Mouse (Mus musculus): Measurements from ENCODE around the gene Spats2l. TPM values are rescaled to one million over a fixed set of nuclear protein-coding genes. Genes with fewer than 3 reads are reported as not detected.

Gene Spats2l
- 18.4 and 29.3 TPM in 2 replicates for polyA plus RNA-seq (2016; fragmentation: Nextera tagmentation; extraction: Ambion mirVana)

GRCm38 (mm10) chr1:57774001-57774667, at the start of gene Spats2l:
Spats2l (plus strand) TSS chr1:57774162.
- H3K4me3 ChIP-seq, result peak within 1 kb of the TSS; percentile 90
- no peaks in the 10 kb centered on the region for H3K36me3 ChIP-seq
- peaks cover 23% of the 10 kb centered on the region for H3K4me1 ChIP-seq
- H3K9me3 ChIP-seq (replicated peaks), result no peaks in the 10 kb centered on the region
- no peaks in the 10 kb centered on the region for H3K27me3 ChIP-seq (ENCODE audit: low read depth, poor library complexity, severe bottlenecking)
- peak; percentile 74 for DNase-seq (ENCODE audit: low spot score)
- under 1% methylated on average over 22 of the region's 22 CpGs for WGBS
- peak within 1 kb of the TSS; percentile 98 for H3K27ac ChIP-seq

- Histone ChIP-seq H3K4me1 (no peaks in the 10 kb centered on the region), H3K9me3 (replicated peaks) (no peaks in the 10 kb centered on the region), H3K4me3 (no peak overlapping the region), H3K36me3 (no peaks in the 10 kb centered on the region), H3K27ac (no peak overlapping the region), H3K27me3 (ENCODE audit: low read depth, poor library complexity, severe bottlenecking) (no peaks in the 10 kb centered on the region)
- no peak for DNase-seq (ENCODE audit: low spot score)
- 94% methylated on average over 5 of the region's 5 CpGs for WGBS
Measured at GRCm38 (mm10) chr1:57725268-57725667, 48.7 kb upstream of the Spats2l start.

DNA sequence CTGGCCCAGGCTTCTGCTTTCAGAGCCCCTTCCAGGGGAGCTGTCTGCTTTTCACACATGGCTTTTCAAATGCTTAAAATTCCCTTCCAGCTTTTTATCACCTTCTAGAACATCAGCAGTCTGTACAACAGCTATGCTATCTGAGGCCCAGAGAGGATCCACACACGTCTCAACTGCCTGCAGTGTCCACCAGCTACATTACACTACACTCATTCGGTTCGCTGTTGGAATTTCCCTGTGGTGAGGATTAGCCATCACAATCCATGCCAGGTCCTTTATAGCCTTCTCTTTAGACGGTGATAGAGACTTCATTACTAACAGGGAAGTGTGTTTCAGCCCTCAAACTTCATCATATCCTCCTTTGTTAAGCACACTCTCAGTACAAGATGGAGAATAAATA, 38.1 kb upstream of the Spats2l start:
- WGBS, result 63% methylated on average over 4 of the region's 4 CpGs
- Histone ChIP-seq H3K9me3 (replicated peaks) (no peaks in the 10 kb centered on the region), H3K27ac (no peak overlapping the region), H3K27me3 (ENCODE audit: low read depth, poor library complexity, severe bottlenecking) (no peaks in the 10 kb centered on the region), H3K36me3 (no peaks in the 10 kb centered on the region), H3K4me1 (no peaks in the 10 kb centered on the region), H3K4me3 (no peak overlapping the region)
- no peak for DNase-seq (ENCODE audit: low spot score)

- Histone ChIP-seq H3K9me3 (replicated peaks) (no peaks in the 10 kb centered on the region), H3K27me3 (ENCODE audit: low read depth, poor library complexity, severe bottlenecking) (no peaks in the 10 kb centered on the region), H3K4me3 (no peak overlapping the region), H3K36me3 (no peaks in the 10 kb centered on the region), H3K4me1 (0 out of 2 replicates have a peak, but pooled peaks cover 5% of the 10 kb centered on the region), H3K27ac (no peak overlapping the region)
- 91% methylated on average over 8 of the region's 8 CpGs for WGBS
- DNase-seq (ENCODE audit: low spot score), result no peak
Measured at GRCm38 (mm10) chr1:57741740-57742139, 32.2 kb upstream of the Spats2l start.

GRCm38 (mm10) chr1:57742266-57742665, 31.7 kb upstream of the Spats2l start:
- Histone ChIP-seq H3K4me3 (no peak overlapping the region), H3K36me3 (no peaks in the 10 kb centered on the region), H3K27ac (no peak overlapping the region), H3K27me3 (ENCODE audit: low read depth, poor library complexity, severe bottlenecking) (no peaks in the 10 kb centered on the region), H3K9me3 (replicated peaks) (no peaks in the 10 kb centered on the region), H3K4me1 (0 out of 2 replicates have a peak, but pooled peaks cover 5% of the 10 kb centered on the region)
- DNase-seq (ENCODE audit: low spot score), result no peak
- 88% methylated on average over 2 of the region's 2 CpGs for WGBS

- DNase-seq (ENCODE audit: low spot score), result no peak
- Histone ChIP-seq H3K4me3 (no peak overlapping the region), H3K36me3 (no peaks in the 10 kb centered on the region), H3K4me1 (no peaks in the 10 kb centered on the region), H3K27me3 (ENCODE audit: low read depth, poor library complexity, severe bottlenecking) (no peaks in the 10 kb centered on the region), H3K27ac (no peak overlapping the region), H3K9me3 (replicated peaks) (no peaks in the 10 kb centered on the region)
- WGBS, result 87% methylated on average over 3 of the region's 3 CpGs
Measured at GRCm38 (mm10) chr1:57751781-57752180, 22.2 kb upstream of the Spats2l start.

- Histone ChIP-seq H3K36me3 (no peaks in the 10 kb centered on the region), H3K4me1 (no peaks in the 10 kb centered on the region), H3K9me3 (replicated peaks) (no peaks in the 10 kb centered on the region), H3K4me3 (no peak overlapping the region), H3K27ac (no peak overlapping the region), H3K27me3 (ENCODE audit: low read depth, poor library complexity, severe bottlenecking) (no peaks in the 10 kb centered on the region)
- WGBS, result 93% methylated on average over 7 of the region's 7 CpGs
- DNase-seq (ENCODE audit: low spot score), result no peak
Measured at GRCm38 (mm10) chr1:57766396-57766795, 7.6 kb upstream of the Spats2l start.

GRCm38 (mm10) chr1:57773326-57773725, 636 bp upstream of the Spats2l start:
- 91% methylated on average over 5 of the region's 5 CpGs for WGBS
- DNase-seq (ENCODE audit: low spot score), result no peak
- H3K4me1 ChIP-seq, result peaks cover 23% of the 10 kb centered on the region

GRCm38 (mm10) chr1:57774668-57775495, 920 bp downstream of the Spats2l start:
- H3K27ac ChIP-seq, result peak overlapping the region; percentile 98
- peaks cover 23% of the 10 kb centered on the region for H3K4me1 ChIP-seq
- no peaks in the 10 kb centered on the region for H3K27me3 ChIP-seq (ENCODE audit: low read depth, poor library complexity, severe bottlenecking)
- WGBS, result under 1% methylated on average over 103 of the region's 113 CpGs
- peak; percentile 83 for DNase-seq (ENCODE audit: low spot score)
- no peaks in the 10 kb centered on the region for H3K36me3 ChIP-seq
- peak overlapping the region; percentile 90 for H3K4me3 ChIP-seq
- no peaks in the 10 kb centered on the region for H3K9me3 ChIP-seq (replicated peaks)

More at GRCm38 (mm10) chr1:57773326-57773725, 636 bp upstream of the Spats2l start:
- Histone ChIP-seq H3K36me3 (no peaks in the 10 kb centered on the region), H3K27me3 (ENCODE audit: low read depth, poor library complexity, severe bottlenecking) (no peaks in the 10 kb centered on the region), H3K9me3 (replicated peaks) (no peaks in the 10 kb centered on the region), H3K4me3 (no peak overlapping the region), H3K27ac (no peak overlapping the region)

- H3K4me1 ChIP-seq, result peaks cover 23% of the 10 kb centered on the region
- no peaks in the 10 kb centered on the region for H3K27me3 ChIP-seq (ENCODE audit: low read depth, poor library complexity, severe bottlenecking)
- peak overlapping the region; percentile 98 for H3K27ac ChIP-seq
- WGBS, result 0% methylated on average over 14 of the region's 14 CpGs
- H3K9me3 ChIP-seq (replicated peaks), result no peaks in the 10 kb centered on the region
- no peaks in the 10 kb centered on the region for H3K36me3 ChIP-seq
- peak overlapping the region; percentile 90 for H3K4me3 ChIP-seq
- DNase-seq (ENCODE audit: low spot score), result peak; percentile 75
Measured at GRCm38 (mm10) chr1:57775496-57775790, 1.5 kb downstream of the Spats2l start.

- Histone ChIP-seq H3K4me3 (no peak overlapping the region), H3K9me3 (replicated peaks) (no peaks in the 10 kb centered on the region), H3K36me3 (no peaks in the 10 kb centered on the region), H3K4me1 (peaks cover 23% of the 10 kb centered on the region), H3K27me3 (ENCODE audit: low read depth, poor library complexity, severe bottlenecking) (no peaks in the 10 kb centered on the region), H3K27ac (no peak overlapping the region)
- 39% methylated on average over 5 of the region's 5 CpGs for WGBS
- DNase-seq (ENCODE audit: low spot score), result no peak
Measured at GRCm38 (mm10) chr1:57776671-57777281, 2.8 kb downstream of the Spats2l start.

DNA sequence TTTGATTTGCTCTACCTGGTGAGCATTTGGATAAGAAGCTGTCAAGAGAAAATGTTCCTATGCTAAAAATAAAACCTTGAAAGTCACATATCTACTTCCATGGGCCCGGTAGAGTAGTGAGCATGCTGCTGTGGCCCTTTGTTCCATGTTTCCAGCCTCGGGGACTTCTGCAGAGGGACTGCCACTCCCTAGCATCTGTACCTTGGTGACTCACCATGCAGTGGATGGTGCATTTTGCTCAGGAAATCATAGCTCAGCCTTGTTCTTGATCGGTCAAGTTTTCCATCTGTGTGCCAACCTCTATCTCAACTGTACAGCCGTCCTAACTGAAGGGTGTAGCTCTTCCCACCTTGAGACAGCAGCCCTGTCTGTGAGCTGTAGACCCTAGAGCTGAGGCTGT, 10.3 kb downstream of the Spats2l start:
- WGBS, result 89% methylated on average over 4 of the region's 4 CpGs
- DNase-seq (ENCODE audit: low spot score), result no peak
- Histone ChIP-seq H3K27me3 (ENCODE audit: low read depth, poor library complexity, severe bottlenecking) (no peaks in the 10 kb centered on the region), H3K36me3 (no peaks in the 10 kb centered on the region), H3K4me3 (no peak overlapping the region), H3K4me1 (no peaks in the 10 kb centered on the region), H3K9me3 (replicated peaks) (no peaks in the 10 kb centered on the region), H3K27ac (no peak overlapping the region)

DNA sequence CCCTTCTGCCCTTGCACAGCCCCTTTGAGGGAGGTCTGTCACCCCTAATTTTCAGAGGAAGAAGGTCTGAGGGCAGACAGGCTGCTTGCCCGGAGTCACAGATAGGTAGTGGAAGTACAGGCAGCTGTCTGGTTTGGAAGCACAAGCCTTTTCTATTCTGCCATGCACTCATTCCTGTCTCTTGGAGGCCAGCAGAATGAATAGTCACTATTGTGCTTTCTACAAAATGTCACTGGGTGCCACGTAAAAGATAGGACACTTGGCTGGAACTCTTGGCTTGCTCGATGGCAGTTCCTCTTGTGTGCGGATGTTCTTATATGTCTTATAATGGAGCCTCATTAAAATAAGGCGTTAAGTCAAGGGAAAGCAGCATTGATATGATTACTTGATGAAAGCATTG, 15.9 kb downstream of the Spats2l start:
- no peaks in the 10 kb centered on the region for H3K4me1 ChIP-seq
- H3K9me3 ChIP-seq (replicated peaks), result no peaks in the 10 kb centered on the region
- no peak overlapping the region for H3K27ac ChIP-seq
- no peaks in the 10 kb centered on the region for H3K27me3 ChIP-seq (ENCODE audit: low read depth, poor library complexity, severe bottlenecking)
- H3K4me3 ChIP-seq, result no peak overlapping the region
- 88% methylated on average over 5 of the region's 5 CpGs for WGBS
- H3K36me3 ChIP-seq, result no peaks in the 10 kb centered on the region
- no peak for DNase-seq (ENCODE audit: low spot score)
